Mouse (Mus musculus) hindbrain, embryonic 11.5 days (tissue): ENCODE data around the gene Prmt9. TPM values are rescaled to one million over a fixed set of nuclear protein-coding genes. Genes with fewer than 3 reads are reported as not detected.

Source experiments
- ATAC-seq: fragments of 200-750 bp; cut with Nextera tagmentation; 2 replicates; pipeline ENCODE4 v1.8.0; 2017; ENCODE audit warnings: mild to moderate bottlenecking, moderate TSS enrichment, moderate library complexity; ENCODE audit not compliant: low FRiP score
- DNase-seq: peaks from one replicate; pipeline ENCODE4 v3.0.0-alpha.2; 2015; ENCODE audit warnings: low spot score
- H3K27ac ChIP-seq: fragments of 300-500 bp; sonication (generic); 2 replicates; pipeline ENCODE4 v1.5.1; 2014; ENCODE audit warnings: mild to moderate bottlenecking, low read depth, low read length
- H3K27me3 ChIP-seq: fragments of 300-500 bp; sonication (generic); 2 replicates; pipeline ENCODE4 v1.6.1; 2014; ENCODE audit warnings: mild to moderate bottlenecking, low read length, moderate library complexity, mixed read lengths; ENCODE audit not compliant: control insufficient read depth, insufficient read depth
- H3K36me3 ChIP-seq: fragments of 300-500 bp; sonication (generic); 2 replicates; pipeline ENCODE4 v1.6.1; 2014; ENCODE audit warnings: mild to moderate bottlenecking, low read length, moderate library complexity, mixed read lengths; ENCODE audit not compliant: control insufficient read depth, insufficient read depth
- H3K4me1 ChIP-seq: fragments of 300-500 bp; sonication (generic); replicated peaks from 2 replicates; pipeline ENCODE4 v1.6.1; 2014; ENCODE audit warnings: low read length, mixed read lengths; ENCODE audit not compliant: control insufficient read depth, insufficient read depth
- H3K4me2 ChIP-seq: fragments of 300-500 bp; sonication (generic); replicated peaks from 2 replicates; pipeline ENCODE4 v1.6.1; 2014; ENCODE audit warnings: mild to moderate bottlenecking, low read depth, low read length
- H3K4me3 ChIP-seq: fragments of 300-500 bp; sonication (generic); 2 replicates; pipeline ENCODE4 v1.5.1; 2014; ENCODE audit warnings: low read depth, low read length
- H3K9ac ChIP-seq: fragments of 300-500 bp; sonication (generic); 2 replicates; pipeline ENCODE4 v1.6.1; 2014; ENCODE audit warnings: low read depth, low read length
- H3K9me3 ChIP-seq: fragments of 300-500 bp; sonication (generic); 2 replicates; pipeline ENCODE4 v1.6.1; 2016; ENCODE audit warnings: low read length; ENCODE audit not compliant: control insufficient read depth
- WGBS: fragments of 180-500 bp; shearing (Covaris S2); extraction: QIAGEN DNeasy Blood & Tissue Kit; methylation state at CpG from one replicate; pipeline ENCODE4 v1.1.7; 2014; 5-methylcytosine and 5-hydroxymethylcytosine counted together
- polyA plus RNA-seq: library from polyadenylated mRNA; unstranded; fragments of >200 nt; fragmentation: Nextera tagmentation; extraction: Ambion mirVana; gene quantifications from 2 replicates; pipeline ENCODE4 v1.2.1, GENCODE M21; 2014

Prmt9 gene
- polyA plus RNA-seq, 1 experiment from 2014 or later = 22.7 TPM

DNA sequence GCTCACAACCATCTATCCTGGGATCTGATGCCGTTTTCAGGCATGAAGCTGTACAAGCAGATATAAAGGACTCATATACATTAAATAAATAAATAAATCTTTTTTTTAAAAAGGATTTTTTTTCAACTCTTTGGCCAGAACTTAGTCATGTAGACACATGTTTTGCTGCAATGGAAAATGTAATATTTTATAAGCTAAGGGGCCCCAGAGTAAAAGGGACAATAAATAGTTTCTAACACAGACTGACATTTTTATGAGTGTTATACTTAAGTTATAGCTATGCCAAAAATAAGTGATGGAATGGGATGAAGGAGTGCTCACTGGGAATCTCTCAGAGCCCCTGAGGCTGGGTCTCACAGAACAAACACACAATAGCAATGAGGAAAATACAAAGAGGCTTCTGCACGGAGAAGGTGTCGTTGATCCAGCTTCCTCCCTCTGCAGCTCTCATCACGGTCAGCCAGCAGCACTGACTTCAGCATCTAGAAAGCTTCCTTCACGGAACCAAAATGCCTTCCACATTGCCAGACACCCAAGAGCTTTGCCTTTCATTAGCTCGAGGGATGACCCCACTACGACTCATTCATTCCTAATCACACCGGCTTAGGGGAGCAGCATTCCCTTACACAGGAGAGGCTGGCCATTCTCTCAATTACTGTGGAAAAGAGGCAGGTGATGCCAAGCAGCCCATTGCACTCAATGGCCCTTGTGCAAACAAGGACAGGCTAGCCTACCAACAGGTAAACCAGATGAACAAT lies 28.0 kb upstream of the Prmt9 start:
- Histone ChIP-seq H3K4me1 (no peaks in the 10 kb centered on the region), H3K27ac (no peak overlapping the region), H3K4me2 (no peak overlapping the region), H3K9ac (no peak overlapping the region), H3K36me3 (no peaks in the 10 kb centered on the region), H3K27me3 (no peaks in the 10 kb centered on the region; the same call in 1 of the 2 replicates), H3K9me3 (no peaks in the 10 kb centered on the region), H3K4me3 (no peak overlapping the region)
- ATAC-seq (no peak), DNase-seq (no peak)
- WGBS = 89% methylated on average over 8 of the region's 8 CpGs

DNA sequence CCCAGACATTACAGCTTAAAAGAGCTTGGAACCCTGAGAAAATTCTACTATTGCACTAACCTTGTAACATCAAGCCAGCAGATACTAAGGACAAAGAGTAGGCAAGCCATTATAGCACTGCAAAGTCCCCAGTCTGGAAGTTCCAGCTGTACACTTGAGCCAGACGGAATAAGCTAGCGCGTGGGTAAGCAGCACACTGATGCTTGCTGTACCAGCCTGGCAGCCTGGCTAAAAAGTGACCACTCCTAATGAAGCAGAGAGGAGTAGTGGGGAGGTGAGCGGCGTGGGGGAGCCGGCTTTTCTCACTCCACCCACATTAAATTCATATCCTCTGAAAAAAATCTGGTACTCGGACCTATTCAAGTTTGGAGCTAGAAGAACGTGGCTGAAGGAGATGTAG lies 26.2 kb upstream of the Prmt9 start:
- H3K27me3 ChIP-seq = no peaks in the 10 kb centered on the region
- H3K4me3 ChIP-seq = no peak overlapping the region
- WGBS = 93% methylated on average over 8 of the region's 8 CpGs
- no peak for ATAC-seq
- H3K4me1 ChIP-seq = no peaks in the 10 kb centered on the region
- H3K27ac ChIP-seq = no peak overlapping the region
- H3K9ac ChIP-seq = no peak overlapping the region
- H3K4me2 ChIP-seq = no peak overlapping the region
- no peaks in the 10 kb centered on the region for H3K9me3 ChIP-seq
- no peak for DNase-seq
- H3K36me3 ChIP-seq = no peaks in the 10 kb centered on the region

DNA sequence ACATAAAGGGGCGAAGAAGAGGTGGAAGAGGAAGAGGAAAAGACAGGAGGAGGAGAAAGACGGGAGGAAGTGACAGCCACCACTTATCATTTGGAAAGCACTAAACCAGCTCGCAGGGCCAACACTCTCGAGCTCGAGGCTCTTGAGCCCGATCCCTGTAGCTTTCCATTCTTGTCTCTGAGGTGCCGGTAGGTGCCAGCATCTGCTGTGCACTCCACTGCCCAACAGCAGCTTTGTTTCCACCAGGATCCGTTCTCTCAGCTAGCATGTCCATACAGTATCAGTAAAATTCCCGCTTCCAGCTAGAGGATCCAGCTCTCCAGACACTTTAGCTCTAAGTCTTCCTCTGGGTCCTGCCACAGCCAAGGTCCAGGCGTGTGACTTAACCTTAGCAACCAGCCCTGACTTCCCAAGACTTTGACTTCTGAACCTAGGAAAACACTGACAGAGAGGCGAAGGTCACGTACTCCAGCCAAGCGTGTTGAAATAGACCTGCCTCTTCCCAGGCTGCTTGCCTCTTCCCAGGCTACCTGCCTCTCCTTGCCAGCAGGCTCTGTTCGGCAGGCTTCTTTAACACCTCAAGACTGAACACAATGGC lies 25.1 kb upstream of the Prmt9 start:
- Histone ChIP-seq H3K4me3 (no peak overlapping the region), H3K27me3 (no peaks in the 10 kb centered on the region), H3K4me2 (no peak overlapping the region), H3K4me1 (no peaks in the 10 kb centered on the region), H3K9ac (no peak overlapping the region), H3K27ac (no peak overlapping the region), H3K9me3 (no peaks in the 10 kb centered on the region), H3K36me3 (no peaks in the 10 kb centered on the region)
- no peak for ATAC-seq
- 83% methylated on average over 14 of the region's 14 CpGs for WGBS
- no peak for DNase-seq

DNA sequence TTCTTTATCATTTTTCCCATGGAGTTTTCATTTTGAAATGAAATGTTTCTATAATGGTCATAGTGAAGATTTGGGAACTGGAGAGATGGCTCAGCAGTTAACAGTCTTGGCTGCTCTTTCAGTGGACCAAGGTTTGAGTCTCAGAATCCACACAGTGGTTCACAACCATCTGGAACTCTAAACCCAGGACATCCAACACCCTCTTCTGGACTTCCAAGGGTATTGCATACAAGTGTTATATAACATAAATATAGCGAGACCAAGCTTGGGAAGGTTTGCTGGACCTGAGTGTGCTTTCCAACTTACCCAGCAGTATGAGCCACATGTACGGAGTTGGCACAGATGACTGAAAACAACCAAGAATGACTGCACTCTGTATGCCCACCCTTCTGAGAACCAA lies 24.3 kb upstream of the Prmt9 start:
- no peaks in the 10 kb centered on the region for H3K9me3 ChIP-seq
- no peak for DNase-seq

DNA sequence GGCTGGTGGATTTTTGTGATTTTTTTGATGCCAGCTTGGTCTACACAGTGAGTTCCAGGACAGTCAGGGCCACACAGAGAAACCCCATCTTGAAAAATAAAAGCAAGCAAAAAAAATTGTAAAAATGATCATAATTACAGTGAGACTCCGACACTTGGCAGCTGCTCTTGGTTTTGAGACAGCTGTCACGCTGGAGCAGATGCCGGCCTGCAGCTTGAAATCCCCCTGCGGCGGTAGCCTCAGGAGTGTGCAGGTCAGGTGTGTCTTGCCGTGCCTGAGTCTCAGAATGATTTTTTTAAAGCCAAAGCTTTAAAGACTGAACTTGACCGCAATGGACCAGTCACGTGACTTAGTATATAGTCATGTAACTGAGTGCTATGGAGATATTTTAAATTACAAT lies 23.1 kb upstream of the Prmt9 start:
- no peak for ATAC-seq
- DNase-seq = no peak
- no peaks in the 10 kb centered on the region for H3K9me3 ChIP-seq
- H3K4me1 ChIP-seq = no peaks in the 10 kb centered on the region
- no peaks in the 10 kb centered on the region for H3K27me3 ChIP-seq
- H3K36me3 ChIP-seq = no peaks in the 10 kb centered on the region
- 87% methylated on average over 8 of the region's 8 CpGs for WGBS
- H3K4me3 ChIP-seq = no peak overlapping the region
- H3K4me2 ChIP-seq = no peak overlapping the region
- H3K27ac ChIP-seq = no peak overlapping the region
- H3K9ac ChIP-seq = no peak overlapping the region

More for the DNA sequence above, 24.3 kb upstream of the Prmt9 start:
- ATAC-seq = no peak
- H3K4me2 ChIP-seq = no peak overlapping the region
- 95% methylated on average over 2 of the region's 2 CpGs for WGBS
- no peak overlapping the region for H3K4me3 ChIP-seq
- no peak overlapping the region for H3K9ac ChIP-seq
- no peaks in the 10 kb centered on the region for H3K27me3 ChIP-seq
- H3K36me3 ChIP-seq = no peaks in the 10 kb centered on the region
- H3K4me1 ChIP-seq = no peaks in the 10 kb centered on the region
- no peak overlapping the region for H3K27ac ChIP-seq

DNA sequence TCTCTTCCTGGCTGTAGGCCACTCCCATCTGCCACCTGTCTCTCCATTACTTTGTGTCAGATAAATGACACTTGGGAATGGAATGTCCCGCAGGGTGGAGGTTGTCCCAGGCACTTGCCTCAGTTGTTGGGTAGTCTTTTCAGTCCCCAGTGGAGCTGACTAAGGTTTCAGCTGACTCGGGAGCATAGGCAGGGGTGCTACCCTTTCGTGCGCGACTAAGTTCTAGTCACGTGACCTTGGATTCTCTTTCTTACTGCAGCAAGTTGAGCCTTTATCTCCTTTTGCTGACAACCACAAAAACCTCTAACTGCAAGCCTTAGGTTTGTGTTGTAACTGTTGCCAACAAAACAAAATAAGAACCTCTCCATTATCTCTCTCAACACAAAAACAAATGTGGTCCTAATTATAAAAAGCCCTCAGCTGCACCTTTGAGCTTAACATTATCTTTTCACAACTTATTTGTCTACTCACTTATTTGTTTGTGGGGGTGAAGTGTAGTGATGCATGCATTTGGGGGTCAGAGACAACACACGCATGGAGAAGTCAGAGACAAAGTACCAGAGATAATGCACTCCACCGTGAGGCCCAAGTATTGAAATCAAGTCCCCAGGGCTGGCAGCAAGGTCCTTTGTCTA lies 14.7 kb upstream of the Prmt9 start:
- ATAC-seq (no peak), DNase-seq (no peak)
- no peaks in the 10 kb centered on the region for H3K4me1 ChIP-seq
- no peaks in the 10 kb centered on the region for H3K36me3 ChIP-seq
- no peak overlapping the region for H3K9ac ChIP-seq
- no peaks in the 10 kb centered on the region for H3K9me3 ChIP-seq
- no peak overlapping the region for H3K4me2 ChIP-seq
- WGBS = 58% methylated on average over 8 of the region's 8 CpGs
- H3K27me3 ChIP-seq = no peaks in the 10 kb centered on the region
- no peak overlapping the region for H3K27ac ChIP-seq
- H3K4me3 ChIP-seq = no peak overlapping the region

DNA sequence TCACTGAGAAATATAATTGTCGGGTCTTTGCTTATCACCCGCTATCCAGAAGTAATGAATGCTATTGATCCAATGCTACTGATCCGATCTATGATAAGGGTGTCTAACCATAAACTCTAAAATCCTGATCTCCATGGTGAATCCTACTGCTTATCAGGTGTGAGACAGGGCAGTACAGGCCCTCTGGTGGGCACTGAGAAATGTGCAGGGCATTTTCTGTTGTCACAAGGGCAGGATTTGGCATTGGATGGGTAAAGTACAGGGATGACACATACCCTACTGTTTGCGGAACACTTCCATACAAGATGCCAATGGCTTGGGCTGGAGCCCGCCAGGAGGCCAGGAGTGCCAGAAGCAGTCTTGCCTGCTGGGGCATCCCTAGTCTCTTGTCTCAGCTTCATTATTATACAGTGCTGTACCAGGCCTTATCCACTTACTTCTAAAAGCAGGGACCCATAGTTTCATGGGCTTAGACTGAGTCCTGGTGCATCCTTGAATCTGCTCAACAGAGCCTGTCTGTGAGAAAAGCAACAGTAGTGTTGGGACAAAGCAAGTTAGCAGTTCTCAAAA lies 14.1 kb upstream of the Prmt9 start:
- no peaks in the 10 kb centered on the region for H3K27me3 ChIP-seq
- H3K4me2 ChIP-seq = no peak overlapping the region
- H3K9me3 ChIP-seq = no peaks in the 10 kb centered on the region
- no peaks in the 10 kb centered on the region for H3K4me1 ChIP-seq
- H3K36me3 ChIP-seq = no peaks in the 10 kb centered on the region
- H3K4me3 ChIP-seq = no peak overlapping the region
- DNase-seq = peak; percentile 47
- whole genome bisulfite sequencing = 87% methylated on average over 5 of the region's 5 CpGs
- H3K9ac ChIP-seq = no peak overlapping the region
- peak; percentile 65; the same call in 1 of the 2 replicates for ATAC-seq
- no peak overlapping the region for H3K27ac ChIP-seq

DNA sequence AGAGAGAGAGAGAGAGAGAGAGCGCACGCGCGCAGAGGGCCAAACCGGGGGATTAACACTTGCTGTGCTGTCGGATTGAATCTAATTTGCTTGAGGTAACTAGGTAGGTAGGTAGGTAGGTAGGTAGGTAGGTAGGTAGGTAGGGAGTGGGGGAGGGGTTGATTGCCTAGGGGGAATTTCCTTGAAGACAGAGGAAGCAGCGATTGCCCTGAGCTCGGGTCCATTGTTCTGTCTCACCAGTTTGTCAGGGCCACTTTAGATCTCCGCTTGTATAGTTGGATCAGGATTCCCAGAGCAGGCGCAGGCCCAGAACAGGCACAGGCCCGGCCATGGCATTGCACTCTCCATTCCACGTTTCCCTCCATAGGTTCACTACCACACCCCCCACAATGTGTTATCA lies 12.4 kb upstream of the Prmt9 start:
- H3K4me2 ChIP-seq = no peak overlapping the region
- ATAC-seq = no peak
- no peaks in the 10 kb centered on the region for H3K36me3 ChIP-seq
- WGBS = 82% methylated on average over 12 of the region's 12 CpGs
- H3K27me3 ChIP-seq = no peaks in the 10 kb centered on the region
- no peak overlapping the region for H3K9ac ChIP-seq
- no peak overlapping the region for H3K4me3 ChIP-seq
- no peak for DNase-seq
- no peaks in the 10 kb centered on the region for H3K9me3 ChIP-seq
- H3K4me1 ChIP-seq = no peaks in the 10 kb centered on the region
- H3K27ac ChIP-seq = no peak overlapping the region
